Mouse (Mus musculus): ENCODE data around the gene Hist1h2ae. TPM values are rescaled to one million over a fixed set of nuclear protein-coding genes. Genes with fewer than 3 reads are reported as not detected.
"Not testable (repeated sequence)": the region's sequence is repeated elsewhere in the genome, so short reads cannot be mapped to it uniquely, and the experiment has no call there.

Gene Hist1h2ae
- polyA plus RNA-seq, 1 experiment from 2014 or later, result 33.5 TPM

- ATAC-seq (ENCODE audit: extremely low read depth, insufficient number of reproducible peaks, low FRiP score, low TSS enrichment), result no peak
- Histone ChIP-seq H3K4me3 (peak overlapping the region; percentile 62), H3K4me1 (peaks cover 42% of the 10 kb centered on the region), H3K9me3 (no peaks in the 10 kb centered on the region), H3K27me3 (replicated peaks) (no peaks in the 10 kb centered on the region), H3K27ac (replicated peaks) (peak overlapping the region; percentile 86), H3K36me3 (no peaks in the 10 kb centered on the region), H3K4me2 (peak overlapping the region; percentile 94), H3K9ac (peak overlapping the region; percentile 89)
- WGBS, result 15% methylated on average over 6 of the region's 6 CpGs
Measured at GRCm38 (mm10) chr13:23582219-23583056, 11.4 kb upstream of the Hist1h2ae start.

- under 1% methylated on average over 43 of the region's 43 CpGs for WGBS
- peak; percentile 75; the same call in 1 of the 2 replicates for ATAC-seq (ENCODE audit: extremely low read depth, insufficient number of reproducible peaks, low FRiP score, low TSS enrichment)
Measured at GRCm38 (mm10) chr13:23581408-23582218, 10.6 kb upstream of the Hist1h2ae start, which contains the start of gene Hist1h4d. Hist1h4d (plus strand) TSS chr13:23581598.

GRCm38 (mm10) chr13:23577835-23578234 is 6.8 kb upstream of the Hist1h2ae start:
- H3K4me3 ChIP-seq, result no peak overlapping the region
- no peak overlapping the region for H3K27ac ChIP-seq (replicated peaks)
- H3K4me1 ChIP-seq, result peaks cover 42% of the 10 kb centered on the region
- H3K9me3 ChIP-seq, result no peaks in the 10 kb centered on the region
- no peak for ATAC-seq (ENCODE audit: extremely low read depth, insufficient number of reproducible peaks, low FRiP score, low TSS enrichment)
- no peak overlapping the region for H3K9ac ChIP-seq
- H3K27me3 ChIP-seq (replicated peaks), result no peaks in the 10 kb centered on the region
- H3K4me2 ChIP-seq, result no peak overlapping the region
- 98% methylated on average over 1 of the region's 1 CpGs for WGBS
- H3K36me3 ChIP-seq, result no peaks in the 10 kb centered on the region

More at GRCm38 (mm10) chr13:23581408-23582218, 10.6 kb upstream of the Hist1h2ae start, which contains the start of gene Hist1h4d:
- Histone ChIP-seq H3K27me3 (replicated peaks) (no peaks in the 10 kb centered on the region), H3K27ac (replicated peaks) (peak within 1 kb of the TSS; percentile 86), H3K36me3 (no peaks in the 10 kb centered on the region), H3K4me1 (peaks cover 44% of the 10 kb centered on the region), H3K4me3 (peak within 1 kb of the TSS; percentile 62), H3K9me3 (no peaks in the 10 kb centered on the region), H3K9ac (peak within 1 kb of the TSS; percentile 89), H3K4me2 (peak within 1 kb of the TSS; percentile 94)

DNA sequence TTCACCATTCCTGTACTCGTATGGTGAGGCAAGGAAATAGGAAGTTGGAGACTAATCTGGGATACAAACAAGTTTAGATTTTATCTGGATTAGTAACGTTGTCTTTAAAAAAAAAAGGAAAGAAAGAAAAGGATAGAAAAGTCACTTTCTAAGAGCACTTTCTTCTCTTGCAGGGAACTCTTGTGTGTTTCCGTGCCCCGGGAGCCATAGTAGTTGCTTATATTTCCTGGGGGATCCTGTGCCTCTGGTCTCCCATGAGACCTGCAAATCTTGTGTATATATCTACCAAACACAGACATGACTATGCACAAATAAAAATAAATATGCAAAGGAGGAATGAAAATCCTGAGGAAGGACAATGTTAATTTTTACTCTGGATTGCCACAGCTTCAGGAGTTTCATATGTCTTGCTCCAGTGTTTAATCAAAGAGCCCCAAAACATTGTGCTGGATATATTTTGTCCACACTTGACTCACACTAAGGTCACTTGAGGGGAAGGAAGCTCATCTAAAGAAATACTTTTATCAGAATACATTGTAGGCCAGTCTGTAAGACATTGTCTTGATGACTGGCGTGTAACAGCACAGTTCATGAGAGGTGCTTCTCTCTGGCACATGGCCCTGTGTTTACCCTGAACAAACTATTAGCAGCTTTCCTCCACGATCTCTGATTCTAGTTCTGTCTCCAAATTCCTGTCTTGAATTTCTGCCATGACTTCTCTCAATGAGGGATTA is 6.1 kb upstream of the Hist1h2ae start:
- 60% methylated on average over 6 of the region's 6 CpGs for WGBS
- Histone ChIP-seq H3K4me1 (peaks cover 42% of the 10 kb centered on the region), H3K4me2 (peak overlapping the region; percentile 80), H3K9ac (peak overlapping the region; percentile 87), H3K27me3 (replicated peaks) (no peaks in the 10 kb centered on the region), H3K9me3 (no peaks in the 10 kb centered on the region), H3K27ac (replicated peaks) (peak overlapping the region; percentile 73), H3K4me3 (peak overlapping the region; percentile 57), H3K36me3 (no peaks in the 10 kb centered on the region)
- no peak for ATAC-seq (ENCODE audit: extremely low read depth, insufficient number of reproducible peaks, low FRiP score, low TSS enrichment)

- Histone ChIP-seq H3K4me3 (peak overlapping the region; percentile 57), H3K9me3 (no peaks in the 10 kb centered on the region), H3K27me3 (replicated peaks) (no peaks in the 10 kb centered on the region), H3K27ac (replicated peaks) (peak overlapping the region; percentile 73), H3K36me3 (no peaks in the 10 kb centered on the region), H3K4me2 (peak overlapping the region; percentile 80), H3K4me1 (peaks cover 41% of the 10 kb centered on the region), H3K9ac (peak overlapping the region; percentile 87)
- WGBS, result 22% methylated on average over 7 of the region's 7 CpGs
- no peak for ATAC-seq (ENCODE audit: extremely low read depth, insufficient number of reproducible peaks, low FRiP score, low TSS enrichment)
Measured at GRCm38 (mm10) chr13:23576351-23576881, 5.4 kb upstream of the Hist1h2ae start.

DNA sequence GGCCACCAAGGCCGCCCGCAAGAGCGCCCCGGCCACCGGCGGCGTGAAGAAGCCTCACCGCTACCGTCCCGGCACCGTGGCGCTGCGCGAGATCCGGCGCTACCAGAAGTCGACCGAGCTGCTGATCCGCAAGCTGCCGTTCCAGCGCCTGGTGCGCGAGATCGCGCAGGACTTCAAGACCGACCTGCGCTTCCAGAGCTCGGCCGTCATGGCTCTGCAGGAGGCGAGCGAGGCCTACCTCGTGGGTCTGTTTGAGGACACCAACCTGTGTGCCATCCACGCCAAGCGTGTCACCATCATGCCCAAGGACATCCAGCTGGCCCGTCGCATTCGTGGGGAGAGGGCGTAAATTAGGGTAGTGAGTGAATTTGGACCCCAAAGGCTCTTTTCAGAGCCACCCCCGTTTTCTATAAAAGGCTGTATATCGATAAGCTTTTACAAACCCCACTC is 4.9 kb upstream of the Hist1h2ae start:
- peak overlapping the region; percentile 87 for H3K9ac ChIP-seq
- peak overlapping the region; percentile 73 for H3K27ac ChIP-seq (replicated peaks)
- H3K9me3 ChIP-seq; ATAC-seq (ENCODE audit: extremely low read depth, insufficient number of reproducible peaks, low FRiP score, low TSS enrichment); H3K27me3 ChIP-seq (replicated peaks); H3K36me3 ChIP-seq: not testable (repeated sequence)
- H3K4me2 ChIP-seq, result peak overlapping the region; percentile 80
- 1% methylated on average over 11 of the region's 40 CpGs for WGBS
- peak overlapping the region; percentile 57 for H3K4me3 ChIP-seq
- H3K4me1 ChIP-seq, result peaks cover 39% of the 10 kb centered on the region

DNA sequence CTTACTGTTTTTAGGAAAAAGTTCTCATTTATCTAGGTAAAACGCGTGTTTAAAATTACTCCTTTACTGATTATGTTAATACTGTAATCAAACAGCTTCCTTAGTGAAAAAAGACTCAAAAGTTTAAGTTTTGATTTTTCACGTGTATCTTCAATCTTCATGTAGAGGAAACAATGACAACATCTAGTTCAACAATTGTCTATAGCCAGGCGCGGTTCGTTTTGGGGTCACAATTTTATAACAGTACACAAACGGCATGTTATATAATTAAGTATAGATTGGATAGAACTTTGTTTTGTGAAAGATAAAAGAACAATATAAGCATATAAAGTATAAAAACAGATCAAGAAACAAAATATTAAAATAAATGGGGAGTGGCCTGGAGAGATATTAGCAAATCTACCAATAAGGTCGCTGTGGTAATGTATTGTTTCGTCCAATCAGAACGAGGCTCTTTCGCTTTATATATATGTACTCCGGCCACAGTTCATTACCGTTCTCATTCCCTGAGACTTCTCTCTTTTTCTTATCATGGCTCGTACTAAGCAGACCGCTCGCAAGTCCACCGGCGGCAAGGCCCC is 4.3 kb upstream of the Hist1h2ae start, which contains the start of gene Hist1h3d:
Gene Hist1h3d, plus strand, starts transcription at position 493 of the 581 bp plus-strand sequence.
- WGBS, result 3% methylated on average over 18 of the region's 18 CpGs
- Histone ChIP-seq H3K27ac (replicated peaks) (peak within 1 kb of the TSS; percentile 84), H3K4me2 (peak within 1 kb of the TSS; percentile 80), H3K27me3 (replicated peaks) (no peaks in the 10 kb centered on the region), H3K4me1 (peaks cover 36% of the 10 kb centered on the region), H3K9me3 (no peaks in the 10 kb centered on the region), H3K36me3 (no peaks in the 10 kb centered on the region), H3K9ac (peak within 1 kb of the TSS; percentile 87), H3K4me3 (peak within 1 kb of the TSS; percentile 57)
- ATAC-seq (ENCODE audit: extremely low read depth, insufficient number of reproducible peaks, low FRiP score, low TSS enrichment), result no peak

- whole genome bisulfite sequencing, result 3% methylated on average over 10 of the region's 39 CpGs
- peak overlapping the region; percentile 96 for H3K27ac ChIP-seq (replicated peaks)
- H3K36me3 ChIP-seq; H3K27me3 ChIP-seq (replicated peaks); H3K9me3 ChIP-seq; ATAC-seq (ENCODE audit: extremely low read depth, insufficient number of reproducible peaks, low FRiP score, low TSS enrichment): not testable (repeated sequence)
- H3K4me3 ChIP-seq, result peak overlapping the region; percentile 57
- peak overlapping the region; percentile 80 for H3K4me2 ChIP-seq
- peaks cover 42% of the 10 kb centered on the region for H3K4me1 ChIP-seq
- H3K9ac ChIP-seq, result peak overlapping the region; percentile 79
Measured at GRCm38 (mm10) chr13:23574546-23575170, 3.6 kb upstream of the Hist1h2ae start.

- H3K9me3 ChIP-seq; H3K27me3 ChIP-seq (replicated peaks); H3K36me3 ChIP-seq: not testable (repeated sequence)
- Histone ChIP-seq H3K4me3 (peak within 1 kb of the TSS; percentile 57), H3K4me1 (peaks cover 45% of the 10 kb centered on the region), H3K9ac (peak within 1 kb of the TSS; percentile 89), H3K27ac (replicated peaks) (peak within 1 kb of the TSS; percentile 96), H3K4me2 (peak within 1 kb of the TSS; percentile 80)
- 2% methylated on average over 39 of the region's 42 CpGs for WGBS
- peak; percentile 78 for ATAC-seq (ENCODE audit: extremely low read depth, insufficient number of reproducible peaks, low FRiP score, low TSS enrichment)
Measured at GRCm38 (mm10) chr13:23573898-23574524, 3.0 kb upstream of the Hist1h2ae start, which contains the start of the genes Hist1h2bf and Hist1h2ad. Hist1h2bf (minus strand) TSS chr13:23574196. Hist1h2ad (plus strand) TSS chr13:23574381.

Measured in heart, embryonic 13.5 days (tissue).